Mouse (Mus musculus) left cerebral cortex, adult 8-10 months (tissue): Measurements from ENCODE around the gene Inha. TPM values are rescaled to one million over a fixed set of nuclear protein-coding genes. Genes with fewer than 3 reads are reported as not detected.

Source experiments
- DNase-seq, 2 experiments: peaks; one replicate each; pipeline ENCODE4 v3.0.0; 2022; ENCODE audit warnings: low spot score in 2 of 2
- total RNA-seq, 4 experiments: library from RNA; stranded (reverse); gene quantifications; 2 replicates each; pipeline ENCODE4 v1.2.4; 2022

Gene Inha
- 10 to 100 TPM; 18.8 to 24.0 (median 21.0) TPM for total RNA-seq

DNA sequence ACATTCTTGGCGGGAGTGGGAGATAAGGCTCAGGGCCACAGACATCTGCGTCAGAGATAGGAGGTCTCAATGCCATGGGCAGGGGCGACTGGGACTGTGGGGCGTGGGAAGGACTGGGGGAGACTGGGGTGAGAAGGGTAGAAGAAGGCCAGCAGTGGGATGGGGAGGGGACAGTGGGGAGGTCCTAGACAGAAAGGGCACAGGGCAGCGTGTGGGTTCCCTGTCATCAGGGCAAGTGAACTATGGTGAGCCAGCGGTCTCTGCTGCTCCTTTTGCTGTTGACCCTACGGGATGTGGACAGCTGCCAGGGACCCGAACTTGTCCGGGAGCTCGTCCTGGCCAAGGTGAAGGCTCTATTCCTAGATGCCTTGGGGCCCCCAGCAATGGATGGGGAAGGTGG lies at the start of gene Inha:
TSS of gene Inha (plus strand) at position 72 of the 400 bp plus-strand sequence.
- no peak for DNase-seq

DNA sequence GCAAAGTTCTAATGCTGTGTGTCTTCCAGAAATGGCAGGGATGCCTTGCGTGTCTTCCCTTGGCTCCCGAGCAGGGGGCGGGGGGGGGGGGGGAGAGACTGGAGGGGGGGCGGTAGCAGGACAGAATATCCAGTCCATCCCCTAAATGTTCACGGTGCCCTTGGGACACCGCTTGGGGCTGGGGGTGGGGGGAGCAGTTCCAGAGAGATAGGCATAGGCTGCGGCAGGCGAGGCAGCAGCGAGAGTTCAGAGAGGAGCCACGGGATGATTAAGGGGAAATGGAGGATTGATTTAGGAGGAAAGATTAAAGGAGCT lies 49.2 kb upstream of the Inha start:
- DNase-seq, result no peak

DNA sequence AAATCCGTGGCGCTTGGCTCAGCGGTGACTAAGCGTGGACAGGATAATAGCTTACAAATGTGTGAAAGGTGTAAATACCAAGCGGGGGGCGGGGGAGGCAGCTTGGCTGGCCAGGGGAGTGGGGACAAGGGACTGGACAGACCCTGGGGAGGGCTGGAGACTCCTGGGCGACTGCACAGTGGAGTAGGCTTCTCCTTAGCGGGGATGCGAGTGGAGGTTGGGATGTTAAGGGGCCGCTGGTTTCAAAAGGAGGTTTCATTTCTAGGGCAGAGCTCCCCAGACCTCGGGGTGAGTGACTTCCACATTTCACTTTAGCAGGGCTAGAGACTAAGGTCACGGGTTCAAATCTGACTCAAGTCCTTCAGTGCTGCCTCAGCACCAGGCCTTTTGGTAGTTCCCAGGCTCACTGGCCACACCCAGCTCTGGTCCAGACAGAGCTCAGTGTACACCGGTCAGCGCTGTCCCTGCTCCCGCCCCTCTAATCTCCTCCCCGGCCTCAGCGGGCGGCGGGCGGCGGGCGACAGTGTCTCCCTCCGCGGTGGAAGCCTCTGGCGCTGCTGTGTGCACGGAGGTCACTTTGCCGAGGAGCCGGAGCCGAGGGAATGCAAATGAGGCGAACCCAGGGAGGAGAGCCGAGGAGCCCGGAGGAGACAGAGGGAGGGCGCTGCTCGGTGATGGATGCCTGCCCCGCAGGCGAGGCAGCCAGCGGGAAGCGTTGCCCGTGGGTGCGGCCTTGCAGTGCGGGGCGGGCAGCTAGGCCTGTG lies 48.7 kb upstream of the Inha start:
- no peak for DNase-seq

DNA sequence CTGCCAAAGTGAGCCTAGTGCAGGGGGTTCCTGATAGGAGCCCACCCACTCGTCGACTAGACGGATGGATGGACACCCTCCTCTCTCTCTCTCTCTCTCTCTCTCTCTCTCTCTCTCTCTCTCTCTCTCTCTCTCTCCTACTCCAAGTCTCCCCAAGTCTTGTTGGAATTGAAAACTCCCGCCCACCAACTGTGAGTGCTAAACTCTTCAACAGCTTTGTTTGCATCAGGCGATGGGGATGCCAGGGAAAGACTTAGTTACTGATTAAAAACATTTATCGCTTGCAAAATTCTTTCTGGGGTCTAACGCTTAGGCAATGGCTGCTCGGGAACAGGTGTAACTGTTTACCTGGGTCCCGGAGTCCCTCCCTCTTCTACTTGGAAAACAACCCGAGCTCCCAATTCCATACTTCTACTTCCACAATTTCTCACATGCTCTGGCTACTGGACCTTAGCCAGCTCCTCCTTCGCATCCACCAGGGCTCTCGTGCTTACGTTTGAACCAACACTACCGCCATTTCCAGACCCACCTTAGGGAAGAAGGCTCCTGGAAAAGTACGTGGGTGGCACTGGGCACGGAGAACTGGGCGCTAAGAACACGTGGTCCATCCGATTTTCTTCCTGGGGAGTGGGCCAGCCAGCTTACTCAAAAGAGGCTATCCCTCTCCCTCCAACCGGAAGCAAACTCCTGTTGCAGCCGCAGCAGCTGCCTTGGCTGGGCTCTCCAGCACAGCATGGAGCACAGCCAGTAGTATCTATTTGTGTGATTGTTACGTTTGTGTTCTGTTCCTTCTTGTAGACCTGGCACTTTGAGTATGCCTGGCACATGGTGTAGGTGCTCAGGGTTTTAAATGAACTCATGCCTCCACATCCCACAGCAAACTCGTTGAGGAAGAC lies 47.8 kb upstream of the Inha start:
- peak in 1 of 2 experiments; percentile 71 for DNase-seq

DNA sequence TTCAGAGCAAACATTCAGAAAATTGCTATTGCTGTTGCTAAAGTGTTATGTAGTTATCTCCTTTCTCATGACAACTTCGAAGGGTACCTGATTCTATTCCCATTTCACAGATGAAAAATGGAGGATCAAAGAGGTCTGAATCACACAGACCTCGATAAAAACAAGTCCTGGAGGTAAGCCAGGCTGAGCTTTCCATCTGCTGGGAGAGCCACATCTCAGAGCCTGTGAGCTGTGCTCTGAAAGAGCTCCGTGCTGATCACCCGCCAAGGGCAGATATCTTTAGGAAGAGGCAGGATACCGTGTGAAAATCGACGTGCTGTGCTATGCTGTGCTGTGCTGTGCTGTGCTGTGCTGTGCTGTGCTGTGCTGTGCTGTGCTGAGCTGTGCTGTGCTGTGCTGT lies 46.6 kb upstream of the Inha start:
- DNase-seq, result no peak

DNA sequence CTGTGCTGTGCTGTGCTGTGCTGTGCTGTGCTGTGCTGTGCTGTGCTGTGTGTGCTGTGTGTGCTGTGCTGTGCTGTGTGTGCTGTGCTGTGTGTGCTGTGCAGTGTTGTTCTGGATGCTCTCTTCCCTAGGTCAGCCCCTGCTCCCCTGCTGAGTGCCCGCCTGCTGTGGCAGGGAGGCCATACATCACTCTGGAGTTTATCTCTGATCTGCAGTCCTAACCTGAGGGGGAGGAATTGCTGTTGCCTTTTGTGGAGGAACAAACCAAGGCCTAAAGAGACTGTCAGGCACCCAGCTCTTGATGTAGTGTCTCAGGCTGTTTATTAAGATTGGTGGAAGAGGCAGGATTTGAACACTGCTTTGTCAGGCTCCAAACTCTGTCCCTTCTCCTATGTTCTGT lies 44.2 kb upstream of the Inha start:
- DNase-seq, result no peak

DNA sequence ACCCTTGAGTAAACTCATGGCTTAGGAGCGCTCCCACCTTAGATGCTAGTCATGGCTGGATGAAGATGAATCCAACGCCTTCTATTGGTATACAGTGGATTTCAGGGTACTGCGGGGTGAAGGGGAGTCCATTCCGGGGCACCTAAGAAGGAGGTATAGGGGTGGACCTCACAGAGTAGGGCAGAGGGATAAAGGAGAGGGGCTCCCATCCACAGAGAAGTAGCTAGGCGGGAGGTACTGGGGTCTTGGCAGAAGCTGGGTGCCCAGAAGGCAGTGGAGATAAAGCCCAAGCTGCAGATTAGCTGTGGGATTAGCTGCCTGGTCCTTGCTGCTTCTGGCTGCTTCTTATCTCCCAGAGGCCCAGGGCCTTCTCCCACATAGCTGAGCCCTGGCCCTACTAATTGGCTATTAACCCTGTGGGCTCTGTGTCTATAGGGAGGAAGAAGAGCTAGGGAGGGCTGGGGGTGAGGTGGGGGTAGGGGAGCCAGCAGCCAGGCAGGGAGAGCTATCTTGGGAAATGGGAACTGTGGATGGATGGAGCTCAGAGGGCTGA lies 43.1 kb upstream of the Inha start:
- no peak for DNase-seq

DNA sequence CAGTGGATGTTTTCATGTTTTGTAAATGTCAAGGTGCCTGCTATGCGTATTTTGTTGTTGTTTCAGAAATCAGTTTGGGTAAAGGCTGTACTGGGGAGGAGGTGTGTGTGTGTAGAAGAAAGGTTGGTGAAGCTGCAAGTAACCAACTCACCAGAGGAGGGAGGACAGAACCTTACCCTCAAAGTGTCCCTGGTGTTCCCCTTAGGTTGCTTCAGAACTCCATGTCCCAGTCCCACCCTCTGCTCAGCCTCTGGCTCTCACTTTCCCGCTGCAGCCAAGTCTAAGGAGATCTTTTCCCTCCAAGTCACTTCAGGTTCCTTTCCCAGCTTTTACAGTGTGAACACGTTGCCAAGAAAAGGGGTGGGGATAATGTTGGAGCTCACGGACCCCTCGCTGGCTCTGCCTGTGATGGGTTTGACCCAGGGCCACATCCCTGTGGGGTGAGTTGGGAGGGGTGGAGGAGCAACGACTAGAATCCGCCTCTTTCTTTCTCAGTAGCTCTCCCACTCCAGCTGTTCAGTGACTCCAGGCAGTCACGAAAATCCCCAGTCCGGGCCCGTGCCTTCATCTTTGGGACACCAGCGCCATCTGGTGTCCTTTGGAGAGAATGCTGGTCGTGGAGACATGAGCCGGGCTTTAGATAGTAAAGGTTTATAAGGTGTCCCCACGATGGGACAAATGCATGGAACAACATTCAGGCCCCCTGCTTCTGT lies 39.5 kb upstream of the Inha start:
- peak; percentile 52 to 83 for DNase-seq

DNA sequence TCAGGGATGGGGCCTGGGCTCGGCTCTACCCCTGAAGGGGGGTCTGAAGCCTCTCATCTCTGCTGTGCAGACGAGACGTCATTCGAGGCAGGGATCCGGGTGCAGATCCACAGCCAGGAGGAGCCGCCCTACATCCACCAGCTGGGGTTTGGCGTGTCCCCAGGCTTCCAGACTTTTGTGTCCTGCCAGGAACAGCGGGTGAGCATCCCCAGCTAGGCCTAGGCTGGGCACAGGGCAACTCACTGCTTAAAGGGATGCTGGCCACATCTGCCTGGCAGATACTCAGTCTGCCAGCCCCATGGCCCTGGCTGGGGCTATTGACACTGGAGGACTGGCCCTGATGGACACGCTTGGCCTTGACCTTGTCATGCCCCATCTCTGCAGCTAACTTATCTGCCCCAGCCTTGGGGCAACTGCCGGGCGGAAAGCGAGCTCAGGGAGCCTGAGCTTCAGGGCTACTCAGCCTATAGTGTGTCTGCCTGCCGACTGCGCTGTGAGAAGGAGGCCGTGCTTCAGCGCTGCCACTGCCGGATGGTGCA lies 37.5 kb upstream of the Inha start:
- DNase-seq, result no peak

DNA sequence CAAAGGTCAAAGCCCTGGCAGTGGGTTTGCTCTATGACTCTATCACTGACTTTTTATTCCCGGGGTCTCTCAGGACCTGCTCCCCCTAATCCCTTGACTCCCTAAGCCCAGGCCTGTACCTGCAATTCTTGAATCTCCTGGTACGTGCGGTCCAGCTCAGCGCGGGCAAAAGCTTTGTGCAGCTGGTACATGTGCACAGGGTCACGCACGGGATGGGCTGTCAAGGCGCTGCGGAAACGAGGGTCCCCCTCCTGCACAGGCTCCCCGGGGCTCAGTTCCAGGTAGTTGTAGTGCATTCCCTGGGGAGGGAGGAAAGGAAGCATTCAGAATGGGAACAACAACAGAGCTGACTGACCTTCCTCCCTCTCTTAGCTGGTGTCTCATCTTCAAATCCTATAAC lies 30.4 kb upstream of the Inha start:
- no peak for DNase-seq

DNA sequence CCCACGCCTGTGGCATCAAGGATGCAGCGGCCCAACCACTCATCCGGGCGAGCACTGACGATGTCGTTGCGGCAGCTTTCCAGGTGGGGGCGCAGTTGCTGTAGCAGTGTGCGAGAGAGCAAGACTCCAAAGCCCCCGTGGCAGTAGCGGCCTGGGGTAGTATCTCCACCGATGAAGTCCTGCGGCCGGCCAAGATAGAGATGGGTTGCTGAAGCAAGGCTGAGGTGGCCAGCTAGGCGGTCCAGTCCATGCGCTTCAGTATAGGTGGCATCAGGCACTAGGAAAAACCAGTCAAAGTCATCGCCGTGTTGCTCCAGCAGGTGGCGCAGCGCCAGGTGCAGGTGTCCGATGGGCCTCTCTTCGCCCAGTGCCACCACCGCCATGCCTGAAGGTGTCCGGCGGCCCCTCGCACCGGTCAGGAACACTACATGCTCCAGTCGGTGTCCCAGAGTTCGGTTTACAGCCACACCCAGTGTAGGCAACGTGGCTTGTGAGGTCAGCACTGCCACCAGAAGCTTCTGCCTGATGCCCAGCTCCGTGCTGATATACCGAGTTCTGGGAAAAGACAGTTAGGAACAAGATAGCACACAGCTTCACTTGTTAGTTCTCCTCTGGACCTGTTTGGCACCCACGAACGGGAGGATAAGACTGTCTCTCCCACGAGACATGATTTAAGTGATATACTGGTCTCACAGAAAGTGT lies 29.5 kb upstream of the Inha start:
- peak; percentile 71 to 88 for DNase-seq

DNA sequence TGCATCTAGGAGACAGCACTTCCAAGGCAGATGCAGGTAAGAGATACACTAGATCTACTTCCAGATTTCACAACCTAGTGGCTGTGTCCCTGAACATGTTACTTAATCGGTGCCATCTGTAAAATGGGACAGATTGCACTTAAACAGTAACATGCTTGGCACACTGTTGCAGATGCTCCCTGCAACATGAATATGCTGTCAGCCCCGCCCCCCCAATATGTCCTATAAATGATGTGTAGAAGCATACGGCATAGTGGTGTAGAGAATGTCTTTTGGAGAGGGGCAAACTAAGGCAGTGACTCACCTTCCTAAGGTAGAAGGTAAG lies 28.9 kb upstream of the Inha start:
- no peak for DNase-seq

DNA sequence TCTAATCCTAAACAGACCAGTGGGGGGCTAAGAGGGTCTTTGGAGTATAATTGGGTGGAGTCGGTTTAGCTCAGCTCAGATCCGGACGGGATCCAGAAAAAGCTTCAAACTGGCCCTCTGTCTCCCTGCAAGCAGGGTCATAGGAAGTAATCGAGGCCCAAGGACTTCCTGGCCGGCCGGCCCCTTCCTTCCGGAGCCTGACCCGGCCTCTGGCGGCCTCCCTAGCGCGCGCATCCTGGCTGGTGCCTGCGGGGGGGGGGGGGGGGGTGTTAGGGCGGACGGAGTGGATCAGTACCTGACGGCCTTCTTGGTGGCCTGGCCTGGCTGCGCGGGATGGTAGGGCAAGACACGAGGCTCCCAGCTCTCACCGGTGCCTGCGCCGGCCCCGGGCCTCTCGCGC lies 28.4 kb upstream of the Inha start:
- no peak for DNase-seq

DNA sequence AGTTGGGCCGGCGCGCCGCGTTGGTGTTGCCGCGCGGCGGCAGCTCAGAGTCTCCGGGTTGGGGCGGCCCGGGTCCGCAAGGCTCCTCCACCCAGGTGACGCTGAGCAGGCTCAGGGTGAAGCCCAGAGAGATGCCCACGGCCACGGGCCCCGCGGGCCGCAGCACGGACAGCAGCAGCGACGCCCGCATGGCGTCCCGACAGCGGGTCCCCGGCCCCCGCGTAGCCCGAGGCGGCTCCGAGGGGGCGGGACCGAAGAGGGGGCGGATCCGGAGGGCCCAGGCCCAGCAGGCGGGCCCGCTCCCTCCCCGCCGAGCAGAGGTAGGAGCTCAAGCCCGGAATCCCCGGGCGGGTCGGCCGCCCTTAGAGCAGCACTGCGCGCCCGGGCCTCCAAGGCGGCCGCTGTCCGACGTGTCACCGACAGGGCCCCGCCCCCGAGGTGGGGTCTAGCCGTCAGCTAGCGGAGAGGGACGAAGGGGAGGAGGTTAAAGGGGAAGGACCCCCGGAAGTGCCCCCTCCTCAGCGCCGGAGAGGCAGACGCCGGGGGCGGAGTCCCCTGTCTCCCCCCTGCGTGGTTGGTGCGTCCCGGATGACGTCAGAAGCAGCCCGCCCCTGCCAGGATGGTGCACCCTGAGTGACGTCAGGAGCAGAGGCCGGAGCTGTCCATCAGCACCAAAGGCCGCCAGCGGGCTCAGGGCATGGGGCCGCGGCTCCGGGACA lies 27.8 kb upstream of the Inha start, which contains the start of the genes Chpf and Tmem198:
TSS of gene Chpf (minus strand) at position 392 of the 719 bp plus-strand sequence.
TSS of gene Tmem198 (plus strand) at position 617 of the 719 bp plus-strand sequence.
- peak; percentile 95 to 97 for DNase-seq

DNA sequence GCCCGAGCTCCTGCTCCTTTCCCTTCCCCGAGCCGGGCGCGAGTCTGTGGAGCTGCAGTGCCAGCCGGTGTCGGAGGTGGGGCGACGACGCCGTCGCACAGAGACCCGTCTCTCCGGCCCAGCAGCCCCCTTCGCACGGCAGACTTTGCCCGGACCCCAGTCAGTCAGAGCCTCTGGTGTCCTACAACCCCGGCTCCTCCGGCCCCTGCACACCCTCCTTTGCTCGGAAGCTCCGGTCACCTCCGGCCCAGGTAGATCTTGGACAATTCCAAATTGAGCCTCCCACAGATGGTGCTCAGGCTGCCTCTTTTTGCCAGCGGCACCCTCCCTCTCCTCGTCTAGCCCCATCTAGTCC lies 27.3 kb upstream of the Inha start:
- DNase-seq, result no peak

DNA sequence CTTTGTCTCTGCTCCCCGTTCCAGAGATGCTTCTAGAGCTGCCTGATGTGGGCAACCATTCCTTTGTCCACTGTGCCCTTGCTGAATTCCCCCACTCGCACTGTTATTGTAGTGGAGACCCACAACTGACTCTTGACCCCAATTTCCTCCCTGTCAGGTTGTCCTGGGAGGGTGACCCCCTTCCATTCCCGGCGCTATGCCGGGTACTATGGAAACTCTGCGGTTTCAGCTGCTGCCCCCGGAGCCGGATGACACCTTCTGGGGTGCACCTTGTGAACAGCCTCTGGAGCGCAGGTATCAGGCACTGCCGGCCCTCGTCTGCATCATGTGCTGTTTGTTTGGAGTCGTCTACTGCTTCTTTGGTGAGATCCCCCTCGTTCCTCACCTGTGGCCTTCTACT lies 26.8 kb upstream of the Inha start:
- peak in 1 of 2 experiments; percentile 26 for DNase-seq

DNA sequence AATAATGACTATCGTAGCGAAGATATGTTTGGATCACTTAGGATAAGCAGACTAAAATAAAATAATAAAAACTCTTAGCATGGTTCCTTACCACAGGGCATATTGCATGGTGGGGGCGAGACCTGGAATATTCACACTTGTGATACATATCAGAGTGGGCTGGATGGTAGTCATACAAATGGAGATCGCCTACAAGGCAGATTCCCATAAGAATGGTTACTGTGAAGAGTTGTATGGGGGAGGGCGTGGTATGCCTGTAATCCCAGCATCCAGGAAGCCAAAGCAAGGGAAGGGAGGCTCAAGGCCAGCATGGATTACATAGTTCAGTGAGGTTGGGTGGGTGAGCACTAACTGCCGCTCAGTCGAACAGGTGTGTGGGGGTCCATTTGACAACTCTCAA lies 26.1 kb upstream of the Inha start:
- DNase-seq, result peak in 1 of 2 experiments; percentile 64

DNA sequence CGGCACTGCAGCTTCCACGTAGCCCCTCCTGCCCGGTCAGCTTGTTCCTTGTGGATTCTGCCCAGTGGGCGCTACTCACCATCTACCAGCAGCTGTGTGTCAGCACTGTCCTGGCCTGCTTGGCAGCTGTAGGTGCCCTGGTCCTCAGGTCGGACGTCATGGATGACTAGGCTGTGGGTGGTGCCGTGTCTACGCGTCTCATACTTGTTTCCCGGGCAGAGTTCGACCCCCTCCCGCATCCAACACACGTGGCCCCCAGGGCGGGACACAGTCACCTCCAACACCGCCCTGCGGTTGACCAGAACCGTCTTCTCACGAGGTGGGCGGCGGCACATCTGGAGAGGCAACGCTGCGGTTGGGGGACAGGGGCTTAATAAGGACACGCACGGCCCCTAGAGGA lies 20.3 kb upstream of the Inha start:
- peak in 1 of 2 experiments; percentile 33 for DNase-seq

DNA sequence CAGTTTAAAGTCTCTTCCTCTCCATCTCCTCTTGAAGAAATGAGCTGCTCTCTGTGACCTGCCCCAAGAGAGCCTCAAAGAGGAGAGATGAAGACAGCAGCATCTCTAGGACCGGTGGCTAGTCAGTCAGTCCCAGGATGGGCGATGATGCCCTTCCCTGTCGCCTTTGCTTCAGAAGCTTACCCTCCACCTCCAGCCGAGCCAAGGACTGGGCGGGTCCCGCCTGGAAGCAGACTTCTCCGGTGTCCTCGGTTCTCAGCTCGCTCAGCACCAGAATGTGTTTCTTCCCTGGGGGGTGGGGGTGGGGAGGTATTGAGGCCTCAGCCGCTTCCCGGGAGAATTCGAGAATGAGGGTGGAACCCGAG lies 19.9 kb upstream of the Inha start:
- DNase-seq, result peak in 1 of 2 experiments; percentile 10

DNA sequence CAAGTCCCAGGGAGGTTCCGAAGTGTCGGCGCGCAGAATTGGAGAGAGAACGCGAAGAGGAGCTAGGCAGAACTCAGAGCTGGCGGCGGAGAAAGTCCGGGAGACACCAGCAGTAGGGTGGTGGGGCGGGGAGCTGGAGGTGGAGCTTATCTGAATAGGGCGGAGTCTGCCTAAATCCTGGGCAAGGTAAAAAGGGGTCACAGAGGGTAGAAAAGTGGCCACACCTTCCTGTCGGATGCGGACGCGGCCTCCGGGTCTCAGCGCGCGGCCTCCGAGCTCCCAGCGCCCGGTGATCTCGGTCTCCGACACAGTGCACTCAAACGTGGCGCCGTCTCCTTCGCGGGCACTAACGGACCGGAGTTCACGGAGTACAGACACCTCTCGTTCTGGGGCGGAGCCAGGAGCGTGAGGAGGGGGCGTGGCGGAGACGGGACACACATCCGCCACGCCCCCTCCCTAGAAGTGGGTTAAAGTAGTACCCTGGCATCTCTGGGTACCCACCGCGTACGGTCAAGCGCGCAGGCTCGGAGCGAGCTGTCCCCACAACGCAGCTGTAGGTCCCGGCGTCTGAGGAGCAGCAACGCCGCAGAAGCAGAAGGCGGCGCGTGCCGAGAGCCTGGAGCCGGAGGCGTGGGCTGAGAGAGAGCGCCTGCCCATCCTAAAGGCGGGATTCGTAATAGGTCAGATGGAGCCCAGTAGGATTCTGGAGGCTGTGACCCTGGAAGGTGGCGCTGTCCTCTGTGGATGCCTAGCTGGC lies 19.3 kb upstream of the Inha start:
- peak; percentile 46 to 57 for DNase-seq
